Mouse (Mus musculus) hindbrain, embryonic 15.5 days (tissue): ENCODE data around the gene Cmklr1. TPM values are rescaled to one million over a fixed set of nuclear protein-coding genes. Genes with fewer than 3 reads are reported as not detected.

Experiments
- ATAC-seq: fragments of 200-750 bp; cut with Nextera tagmentation; 2 replicates; pipeline ENCODE4 v1.8.0; 2017; ENCODE audit warnings: low read depth, moderate number of reproducible peaks, moderate TSS enrichment; ENCODE audit not compliant: low FRiP score
- H3K27ac ChIP-seq: fragments of 300-500 bp; sonication (generic); replicated peaks from 2 replicates; pipeline ENCODE4 v1.5.1; 2015; ENCODE audit warnings: mild to moderate bottlenecking, inconsistent platforms
- H3K27me3 ChIP-seq: fragments of 300-500 bp; sonication (generic); 2 replicates; pipeline ENCODE4 v1.6.1; 2015; ENCODE audit warnings: control low read depth, inconsistent platforms
- H3K36me3 ChIP-seq: fragments of 300-500 bp; sonication (generic); 2 replicates; pipeline ENCODE4 v1.6.1; 2015; ENCODE audit warnings: control low read depth, inconsistent platforms
- H3K4me1 ChIP-seq: fragments of 300-500 bp; sonication (generic); replicated peaks from 2 replicates; pipeline ENCODE4 v1.6.1; 2015; ENCODE audit warnings: control low read depth, inconsistent platforms
- H3K4me2 ChIP-seq: fragments of 300-500 bp; sonication (generic); 2 replicates; pipeline ENCODE4 v1.6.1; 2015; ENCODE audit warnings: moderate library complexity, mild to moderate bottlenecking, inconsistent platforms
- H3K4me3 ChIP-seq: fragments of 300-500 bp; sonication (generic); 2 replicates; pipeline ENCODE4 v1.5.1; 2015; ENCODE audit warnings: mild to moderate bottlenecking, inconsistent platforms
- H3K9ac ChIP-seq: fragments of 300-500 bp; sonication (generic); 2 replicates; pipeline ENCODE4 v1.6.1; 2015; ENCODE audit warnings: inconsistent platforms
- H3K9me3 ChIP-seq: fragments of 300-500 bp; sonication (generic); 2 replicates; pipeline ENCODE4 v1.6.1; 2016; ENCODE audit warnings: control low read depth, inconsistent platforms
- WGBS: fragments of 180-500 bp; shearing (Covaris S2); methylation state at CpG from one replicate; pipeline ENCODE4 v1.1.7; 2015; 5-methylcytosine and 5-hydroxymethylcytosine counted together
- polyA plus RNA-seq: library from polyadenylated mRNA; unstranded; fragments of >200 nt; fragmentation: Nextera tagmentation; extraction: Ambion mirVana; gene quantifications from 2 replicates; pipeline ENCODE4 v1.2.1, GENCODE M21; 2015

Gene Cmklr1
- polyA plus RNA-seq, 1 experiment from 2014 or later, result 2.0 TPM

GRCm38 (mm10) chr5:113678743-113679452, 28.7 kb upstream of the Cmklr1 start:
- no peak overlapping the region for H3K4me2 ChIP-seq
- no peak for ATAC-seq
- no peak overlapping the region for H3K4me3 ChIP-seq
- H3K9me3 ChIP-seq, result no peaks in the 10 kb centered on the region
- 0 out of 2 replicates have a peak, but pooled peaks cover 5% of the 10 kb centered on the region for H3K4me1 ChIP-seq
- H3K27ac ChIP-seq, result no peak overlapping the region
- H3K27me3 ChIP-seq, result no peaks in the 10 kb centered on the region
- 70% methylated on average over 10 of the region's 10 CpGs for WGBS
- H3K36me3 ChIP-seq, result no peaks in the 10 kb centered on the region
- no peak overlapping the region for H3K9ac ChIP-seq

GRCm38 (mm10) chr5:113677541-113677940, 27.3 kb upstream of the Cmklr1 start:
- Histone ChIP-seq H3K36me3 (no peaks in the 10 kb centered on the region), H3K27me3 (no peaks in the 10 kb centered on the region), H3K9ac (no peak overlapping the region), H3K27ac (no peak overlapping the region), H3K4me2 (no peak overlapping the region), H3K4me1 (no peaks in the 10 kb centered on the region), H3K9me3 (no peaks in the 10 kb centered on the region), H3K4me3 (no peak overlapping the region)
- 81% methylated on average over 6 of the region's 7 CpGs for WGBS
- no peak for ATAC-seq

- WGBS, result 82% methylated on average over 7 of the region's 7 CpGs
- Histone ChIP-seq H3K27me3 (no peaks in the 10 kb centered on the region), H3K9ac (no peak overlapping the region), H3K4me2 (no peak overlapping the region), H3K27ac (no peak overlapping the region), H3K4me1 (no peaks in the 10 kb centered on the region), H3K4me3 (no peak overlapping the region), H3K36me3 (no peaks in the 10 kb centered on the region), H3K9me3 (no peaks in the 10 kb centered on the region)
- no peak for ATAC-seq
Observed at GRCm38 (mm10) chr5:113674851-113675250, 24.6 kb upstream of the Cmklr1 start.

- ATAC-seq, result no peak
- 83% methylated on average over 7 of the region's 7 CpGs for WGBS
- H3K9me3 ChIP-seq, result no peaks in the 10 kb centered on the region
- no peak overlapping the region for H3K4me2 ChIP-seq
- H3K27ac ChIP-seq, result no peak overlapping the region
- no peak overlapping the region for H3K9ac ChIP-seq
- H3K4me3 ChIP-seq, result no peak overlapping the region
- no peaks in the 10 kb centered on the region for H3K36me3 ChIP-seq
- H3K27me3 ChIP-seq, result no peaks in the 10 kb centered on the region
- no peaks in the 10 kb centered on the region for H3K4me1 ChIP-seq
Observed at GRCm38 (mm10) chr5:113672456-113672855, 22.2 kb upstream of the Cmklr1 start.

DNA sequence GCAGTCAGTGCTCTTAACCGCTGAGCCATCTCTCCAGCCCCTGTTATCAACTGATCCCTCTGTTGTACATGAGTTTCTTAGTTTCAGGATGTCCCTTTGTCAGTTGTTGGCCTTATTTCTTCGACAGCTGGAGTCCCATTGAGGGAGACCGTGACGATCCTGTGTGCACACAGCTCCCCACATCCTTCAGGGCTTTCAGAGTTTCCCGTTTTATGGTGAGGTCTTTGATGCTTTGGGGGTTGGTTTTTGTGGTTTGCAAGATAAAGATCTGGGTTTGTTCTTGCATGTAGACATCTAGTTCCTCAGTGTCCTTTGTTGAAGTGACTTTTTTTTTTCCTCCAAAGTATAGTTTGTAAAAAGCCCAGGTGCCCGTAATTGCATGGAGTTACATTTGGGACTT, 20.4 kb upstream of the Cmklr1 start:
- H3K4me1 ChIP-seq, result no peaks in the 10 kb centered on the region
- ATAC-seq, result no peak
- no peaks in the 10 kb centered on the region for H3K27me3 ChIP-seq
- WGBS, result 81% methylated on average over 6 of the region's 6 CpGs
- no peak overlapping the region for H3K9ac ChIP-seq
- no peaks in the 10 kb centered on the region for H3K36me3 ChIP-seq
- H3K9me3 ChIP-seq, result no peaks in the 10 kb centered on the region
- H3K4me3 ChIP-seq, result no peak overlapping the region
- no peak overlapping the region for H3K4me2 ChIP-seq
- no peak overlapping the region for H3K27ac ChIP-seq

- H3K4me1 ChIP-seq, result no peaks in the 10 kb centered on the region
- H3K27me3 ChIP-seq, result no peaks in the 10 kb centered on the region
- H3K4me3 ChIP-seq, result no peak overlapping the region
- H3K27ac ChIP-seq, result no peak overlapping the region
- no peak overlapping the region for H3K4me2 ChIP-seq
- no peak for ATAC-seq
- H3K36me3 ChIP-seq, result no peaks in the 10 kb centered on the region
- H3K9ac ChIP-seq, result no peak overlapping the region
- no peaks in the 10 kb centered on the region for H3K9me3 ChIP-seq
- 63% methylated on average over 3 of the region's 3 CpGs for WGBS
Observed at GRCm38 (mm10) chr5:113670110-113670509, 19.9 kb upstream of the Cmklr1 start.

- H3K27me3 ChIP-seq, result no peaks in the 10 kb centered on the region
- ATAC-seq, result no peak
- WGBS, result 79% methylated on average over 12 of the region's 12 CpGs
- no peak overlapping the region for H3K4me3 ChIP-seq
- no peak overlapping the region for H3K9ac ChIP-seq
- H3K36me3 ChIP-seq, result no peaks in the 10 kb centered on the region
- no peaks in the 10 kb centered on the region for H3K4me1 ChIP-seq
- no peak overlapping the region for H3K27ac ChIP-seq
- H3K9me3 ChIP-seq, result no peaks in the 10 kb centered on the region
- H3K4me2 ChIP-seq, result no peak overlapping the region
Observed at GRCm38 (mm10) chr5:113664629-113665195, 14.5 kb upstream of the Cmklr1 start.

DNA sequence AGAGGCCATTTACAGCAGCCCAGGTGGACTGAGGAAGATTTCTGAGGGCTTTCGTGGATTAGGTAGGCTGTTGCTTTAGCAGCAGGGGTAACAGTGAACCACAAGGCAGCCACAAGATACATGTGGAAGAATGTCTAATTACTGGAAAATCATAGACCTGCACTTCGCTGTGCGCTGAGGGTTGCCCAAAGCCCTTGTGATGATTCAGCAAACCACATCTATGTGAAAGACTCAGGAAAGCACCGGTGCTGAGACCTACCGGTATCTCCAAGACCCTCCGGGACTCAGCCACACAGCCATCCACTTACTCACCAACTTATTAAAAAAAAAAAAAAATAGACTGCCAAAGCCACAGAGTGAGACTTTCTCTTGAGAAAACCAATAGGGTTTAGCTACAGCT, 13.9 kb upstream of the Cmklr1 start:
- Histone ChIP-seq H3K9ac (no peak overlapping the region), H3K4me1 (no peaks in the 10 kb centered on the region), H3K9me3 (no peaks in the 10 kb centered on the region), H3K36me3 (no peaks in the 10 kb centered on the region), H3K4me3 (no peak overlapping the region), H3K4me2 (no peak overlapping the region), H3K27me3 (no peaks in the 10 kb centered on the region), H3K27ac (no peak overlapping the region)
- no peak for ATAC-seq
- 84% methylated on average over 6 of the region's 6 CpGs for WGBS

GRCm38 (mm10) chr5:113660872-113661271, 10.6 kb upstream of the Cmklr1 start:
- no peak overlapping the region for H3K4me3 ChIP-seq
- no peak for ATAC-seq
- H3K4me2 ChIP-seq, result no peak overlapping the region
- no peaks in the 10 kb centered on the region for H3K9me3 ChIP-seq
- WGBS, result 72% methylated on average over 10 of the region's 10 CpGs
- no peaks in the 10 kb centered on the region for H3K27me3 ChIP-seq
- H3K27ac ChIP-seq, result no peak overlapping the region
- H3K9ac ChIP-seq, result no peak overlapping the region
- H3K4me1 ChIP-seq, result no peaks in the 10 kb centered on the region
- no peaks in the 10 kb centered on the region for H3K36me3 ChIP-seq

GRCm38 (mm10) chr5:113654821-113655220, 4.6 kb upstream of the Cmklr1 start:
- 0 out of 2 replicates have a peak, but pooled peaks cover 1% of the 10 kb centered on the region for H3K27me3 ChIP-seq

DNA sequence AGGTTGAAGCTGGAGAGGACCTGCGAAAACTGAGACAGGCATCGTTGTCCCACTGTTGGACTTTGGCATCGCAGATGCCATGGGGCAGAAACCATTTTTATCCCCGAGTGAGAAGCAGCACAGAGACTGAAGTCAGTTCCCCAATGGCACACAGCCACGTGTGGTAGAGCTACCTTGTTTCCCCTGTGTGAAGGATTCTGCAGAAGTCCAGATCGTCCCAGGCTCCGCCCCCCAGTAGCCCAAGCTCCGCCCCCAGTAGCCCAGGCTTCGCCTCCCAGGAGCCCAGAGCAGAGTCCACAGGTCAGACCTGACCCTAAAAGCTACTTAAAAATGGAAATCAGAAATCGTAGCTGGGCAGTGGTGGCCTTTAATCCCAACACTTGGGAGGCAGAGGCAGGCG, 4.0 kb upstream of the Cmklr1 start:
- H3K4me2 ChIP-seq, result no peak overlapping the region
- no peaks in the 10 kb centered on the region for H3K9me3 ChIP-seq
- H3K27me3 ChIP-seq, result 0 out of 2 replicates have a peak, but pooled peaks cover 2% of the 10 kb centered on the region
- H3K4me1 ChIP-seq, result peaks cover 10% of the 10 kb centered on the region
- 84% methylated on average over 11 of the region's 11 CpGs for WGBS
- no peak for ATAC-seq
- H3K36me3 ChIP-seq, result no peaks in the 10 kb centered on the region
- no peak overlapping the region for H3K9ac ChIP-seq
- no peak overlapping the region for H3K27ac ChIP-seq
- no peak overlapping the region for H3K4me3 ChIP-seq

More at GRCm38 (mm10) chr5:113654821-113655220, 4.6 kb upstream of the Cmklr1 start:
- Histone ChIP-seq H3K27ac (no peak overlapping the region), H3K4me1 (peaks cover 9% of the 10 kb centered on the region), H3K36me3 (no peaks in the 10 kb centered on the region), H3K9me3 (no peaks in the 10 kb centered on the region), H3K4me3 (no peak overlapping the region), H3K9ac (no peak overlapping the region), H3K4me2 (no peak overlapping the region)
- ATAC-seq, result no peak
- 73% methylated on average over 12 of the region's 12 CpGs for WGBS

GRCm38 (mm10) chr5:113652215-113652614, 2.0 kb upstream of the Cmklr1 start:
- 27% methylated on average over 5 of the region's 5 CpGs for WGBS
- Histone ChIP-seq H3K27ac (no peak overlapping the region), H3K4me2 (no peak overlapping the region), H3K27me3 (0 out of 2 replicates have a peak, but pooled peaks cover 2% of the 10 kb centered on the region), H3K9ac (no peak overlapping the region), H3K36me3 (no peaks in the 10 kb centered on the region), H3K9me3 (no peaks in the 10 kb centered on the region), H3K4me1 (peaks cover 10% of the 10 kb centered on the region), H3K4me3 (no peak overlapping the region)
- no peak for ATAC-seq
